Mouse (Mus musculus) spleen, adult 2 months (tissue): ENCODE measurements around the gene Btg3. TPM values are rescaled to one million over a fixed set of nuclear protein-coding genes. Genes with fewer than 3 reads are reported as not detected.

Source experiments
- DNase-seq, 2 experiments: peaks; one replicate each; pipeline versions ENCODE4 v3.0.0 to v3.0.0-alpha.2; 2012 to 2021; ENCODE audit warnings: low spot score in 2 of 2, low read depth in 1 of 2
- H3K27ac ChIP-seq: fragments of 200-500 bp; 2 replicates; pipeline ENCODE4 v1.5.1; 2012; ENCODE audit warnings: low read length, inconsistent platforms; ENCODE audit not compliant: insufficient read depth
- H3K27me3 ChIP-seq: fragments of 200-500 bp; 2 replicates; pipeline ENCODE4 v1.6.1; 2012; ENCODE audit warnings: mild to moderate bottlenecking, moderate library complexity, low read length, inconsistent platforms; ENCODE audit not compliant: control insufficient read depth, insufficient read depth
- H3K36me3 ChIP-seq: fragments of 200-500 bp; 2 replicates; pipeline ENCODE4 v1.6.1; 2012; ENCODE audit warnings: mild to moderate bottlenecking, low read length, inconsistent platforms; ENCODE audit not compliant: control insufficient read depth, insufficient read depth
- H3K4me1 ChIP-seq: fragments of 200-500 bp; 2 replicates; pipeline ENCODE4 v1.6.1; 2011; ENCODE audit warnings: inconsistent platforms; ENCODE audit not compliant: control insufficient read depth, insufficient read depth, insufficient read length
- H3K4me3 ChIP-seq: fragments of 200-500 bp; 2 replicates; pipeline ENCODE4 v1.5.1; 2011; ENCODE audit warnings: mild to moderate bottlenecking, inconsistent platforms; ENCODE audit not compliant: insufficient read depth, insufficient read length; ENCODE audit errors: extremely low read depth
- CTCF ChIP-seq: fragments of 200-500 bp; IDR thresholded peaks from 2 replicates; pipeline ENCODE4 v1.5.1; 2011; ENCODE audit warnings: mild to moderate bottlenecking, inconsistent platforms; ENCODE audit not compliant: insufficient read depth, insufficient read length, insufficient replicate concordance; ENCODE audit errors: extremely low read depth
- POLR2A ChIP-seq: fragments of 200-500 bp; IDR thresholded peaks from 2 replicates; pipeline ENCODE4 v1.6.1; 2011; ENCODE audit warnings: low read depth, low read length, inconsistent platforms
- WGBS: fragments of 180-500 bp; shearing (Covaris S2); methylation state at CpG from one replicate; pipeline ENCODE4 v1.1.7; 2018; 5-methylcytosine and 5-hydroxymethylcytosine counted together
- polyA plus RNA-seq: library from polyadenylated mRNA; depleted of rRNA; stranded (reverse); fragments of >200 nt; gene quantifications from 2 replicates; pipeline ENCODE4 v1.2.3, GENCODE M21; 2012; rRNA removed

Gene Btg3
- polyA plus RNA-seq, 1 experiment, result 1.6 TPM

DNA sequence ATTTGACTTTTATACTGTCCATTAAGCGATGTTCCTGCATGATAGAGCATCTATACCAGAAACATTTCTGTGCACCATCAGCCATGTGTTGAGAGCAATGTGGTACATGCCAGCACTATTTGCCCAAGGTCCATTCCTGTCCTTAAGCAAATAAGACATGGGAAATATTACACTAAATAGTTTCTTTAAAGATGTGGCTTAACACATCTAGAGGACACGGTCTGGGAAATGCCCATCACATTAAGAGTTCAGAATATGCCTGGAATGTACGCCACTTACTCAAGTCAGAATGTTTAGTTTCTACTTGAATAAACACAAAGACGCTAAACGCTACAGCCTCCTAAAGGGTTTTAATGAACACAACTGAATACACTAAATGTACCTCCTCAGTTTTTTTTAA is 93.8 kb downstream of the Btg3 start:
- Histone ChIP-seq H3K36me3 (no peaks in the 10 kb centered on the region), H3K4me3 (no peak overlapping the region), H3K27ac (no peak overlapping the region), H3K4me1 (no peaks in the 10 kb centered on the region), H3K27me3 (no peaks in the 10 kb centered on the region)
- DNase-seq, result no peak
- 84% methylated on average over 5 of the region's 5 CpGs for WGBS
- TF ChIP-seq CTCF, result no peak
- TF ChIP-seq POLR2A, result no peak

Other genes starting within 250 kb of the Btg3 start
- 1.5 and 2.2 TPM in 2 replicates for gene Cxadr, start 75.7 kb downstream of the Btg3 start, polyA plus RNA-seq
- 6.4 and 9.4 TPM in 2 replicates for gene D16Ertd472e, start 199.5 kb upstream of the Btg3 start, polyA plus RNA-seq